Mouse (Mus musculus) right cerebral cortex, postnatal 14 days (tissue): ENCODE data around the gene Tvp23a.
A peak's percentile ranks its signal among the peaks of the same experiment; 100 is the strongest.

Experiments used
- DNase-seq: peaks from one replicate; pipeline ENCODE4 v3.0.0; 2022

The Tvp23a gene

GRCm38 (mm10) chr16:10452445-10452896 lies 5.3 kb upstream of the Tvp23a start:
- DNase-seq, result peak; percentile 86

- no peak for DNase-seq
These were observed 4.7 kb upstream of the Tvp23a start for GRCm38 (mm10) chr16:10451906-10452305.

- no peak for DNase-seq
These were observed 1.8 kb upstream of the Tvp23a start for GRCm38 (mm10) chr16:10448931-10449330.

- no peak for DNase-seq
These were observed 619 bp upstream of the Tvp23a start for GRCm38 (mm10) chr16:10447781-10448180.

GRCm38 (mm10) chr16:10446573-10447263 lies 444 bp downstream of the Tvp23a start:
- DNase-seq, result no peak

- no peak for DNase-seq
These were observed 3.4 kb downstream of the Tvp23a start for GRCm38 (mm10) chr16:10443723-10444122.

GRCm38 (mm10) chr16:10441761-10442160 lies 5.4 kb downstream of the Tvp23a start:
- no peak for DNase-seq

- DNase-seq, result no peak
These were observed 5.8 kb downstream of the Tvp23a start for GRCm38 (mm10) chr16:10441328-10441727.

GRCm38 (mm10) chr16:10438055-10438454 lies 9.1 kb downstream of the Tvp23a start:
- DNase-seq, result no peak

GRCm38 (mm10) chr16:10436166-10436565 lies 11.0 kb downstream of the Tvp23a start:
- DNase-seq, result no peak

GRCm38 (mm10) chr16:10433344-10433743 lies 13.8 kb downstream of the Tvp23a start:
- DNase-seq, result no peak

- no peak for DNase-seq
These were observed 14.8 kb downstream of the Tvp23a start for GRCm38 (mm10) chr16:10432387-10432786.

- no peak for DNase-seq
These were observed 15.3 kb downstream of the Tvp23a start for GRCm38 (mm10) chr16:10431911-10432310.

GRCm38 (mm10) chr16:10420447-10421054 lies 26.6 kb downstream of the Tvp23a start:
- no peak for DNase-seq

GRCm38 (mm10) chr16:10417723-10418259 lies 29.4 kb downstream of the Tvp23a start:
- DNase-seq, result no peak

GRCm38 (mm10) chr16:10416866-10417265 lies 30.3 kb downstream of the Tvp23a start:
- DNase-seq, result no peak

GRCm38 (mm10) chr16:10415976-10416375 lies 31.2 kb downstream of the Tvp23a start:
- DNase-seq, result peak; percentile 52

- DNase-seq, result peak; percentile 92
These were observed 35.1 kb downstream of the Tvp23a start, which contains the start of gene Nubp1 for GRCm38 (mm10) chr16:10411764-10412746. TSS of gene Nubp1 (plus strand) at chr16:10411948.

GRCm38 (mm10) chr16:10399160-10399559 lies 48.0 kb downstream of the Tvp23a start:
- DNase-seq, result peak; percentile 82

- no peak for DNase-seq
These were observed 48.4 kb downstream of the Tvp23a start for GRCm38 (mm10) chr16:10398755-10399154.

GRCm38 (mm10) chr16:10394699-10395540 lies 52.2 kb downstream of the Tvp23a start, which contains the start of gene Tekt5:
TSS of gene Tekt5 (minus strand) at chr16:10395490.
- DNase-seq, result peak; percentile 20

GRCm38 (mm10) chr16:10392587-10392986 lies 54.6 kb downstream of the Tvp23a start:
- no peak for DNase-seq
